25 mouse cellular contexts compared by ENCODE assay signal in genomic region chr13:70689452-70689960, GRCm38 (mm10).
"Had no signal": no experiment of that assay in that cellular context is flagged by ENCODE, and none has a peak within 500 bp of the region (broad histone marks: within the 10 kb centered on the region; RNA-seq: fewer than 3 reads in every experiment).

No protein-coding gene starts in this region.

- H3K27me3 ChIP-seq: heart, embryonic 13.5 days; heart, embryonic 15.5 days; hindbrain, embryonic 13.5 days; intestine, embryonic 15.5 days; limb, embryonic 12.5 days; liver, embryonic 13.5 days had no signal

- H3K9me3 ChIP-seq: heart, embryonic 13.5 days; heart, embryonic 15.5 days; hindbrain, embryonic 13.5 days; intestine, embryonic 15.5 days; limb, embryonic 10.5 days; limb, embryonic 12.5 days; liver, embryonic 13.5 days had no signal

- DNase-seq: gastrocnemius, postnatal 14 days; gastrocnemius, postnatal 36 days; heart, adult 11 months; heart, adult 2 months; heart, postnatal 14 days; heart, postnatal 36 days; kidney, adult 18-20 months; kidney, adult 8-10 months; kidney, postnatal 14 days; kidney, postnatal 36 days; liver; liver, embryonic 13.5 days had no signal

- H3K27ac ChIP-seq: heart, adult 2 months; heart, embryonic 13.5 days; heart, embryonic 15.5 days; hindbrain, embryonic 13.5 days; intestine, embryonic 15.5 days; layer of hippocampus, adult 2 months; left cerebral cortex, adult 2 months; limb, embryonic 10.5 days; limb, embryonic 12.5 days; liver, embryonic 13.5 days had no signal

- H3K4me2 ChIP-seq: heart, embryonic 11.5 days; heart, embryonic 13.5 days; heart, embryonic 15.5 days; hindbrain, embryonic 13.5 days; intestine, embryonic 15.5 days; limb, embryonic 12.5 days; liver, embryonic 11.5 days; liver, embryonic 13.5 days had no signal

- H3K4me3 ChIP-seq: heart, adult 2 months; heart, embryonic 13.5 days; heart, embryonic 15.5 days; hindbrain, embryonic 13.5 days; intestine, embryonic 15.5 days; layer of hippocampus, adult 2 months; left cerebral cortex, adult 2 months; limb, embryonic 10.5 days; limb, embryonic 12.5 days; liver, embryonic 13.5 days had no signal

- ATAC-seq: hindbrain, embryonic 16.5 days; inflammation-experienced regulatory T-cells, adult 6 months; intestine, embryonic 15.5 days; intestine, postnatal 0 days had no signal

- H3K4me1 ChIP-seq: heart, embryonic 15.5 days; hindbrain, embryonic 13.5 days; intestine, embryonic 15.5 days; liver, embryonic 13.5 days had no signal

- H3K36me3 ChIP-seq: heart, embryonic 13.5 days; heart, embryonic 15.5 days; hindbrain, embryonic 13.5 days; intestine, embryonic 15.5 days; limb, embryonic 10.5 days; limb, embryonic 12.5 days; liver, embryonic 13.5 days had no signal

- H3K9ac ChIP-seq: heart, embryonic 13.5 days; heart, embryonic 15.5 days; hindbrain, embryonic 13.5 days; intestine, embryonic 15.5 days; limb, embryonic 12.5 days; liver, embryonic 13.5 days had no signal
